ENCODE assay signal across 11 mouse cellular contexts in the genomic region with DNA sequence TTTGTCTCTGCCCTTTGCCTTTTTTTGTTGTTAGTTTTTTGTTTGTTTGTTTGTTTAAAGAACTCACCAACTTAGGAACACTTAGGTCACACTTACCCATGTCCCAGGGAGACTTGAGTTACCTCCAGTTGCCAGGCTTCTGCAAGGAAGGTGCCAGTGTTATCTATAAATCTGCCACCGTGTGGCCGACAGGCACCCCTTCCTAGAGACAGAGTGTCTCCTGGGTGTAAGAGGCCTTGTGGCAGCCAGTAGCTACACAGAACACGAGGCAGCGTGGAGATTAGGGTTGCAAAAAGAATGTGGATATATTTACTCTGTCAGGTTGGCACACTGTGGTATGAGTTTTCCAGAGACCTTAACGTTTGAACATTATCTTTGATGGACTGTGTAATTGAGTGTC. TPM values are rescaled to one million over a fixed set of nuclear protein-coding genes. Genes with fewer than 3 reads are reported as not detected.
DNase-seq lines count a peak whose midpoint lies in the region; ATAC-seq and TF ChIP-seq lines count a peak whose summit lies in the region.
"Had no signal": no experiment of that assay in that cellular context is flagged by ENCODE, and none has a peak within 500 bp of the region (broad histone marks: within the 10 kb centered on the region; RNA-seq: fewer than 3 reads in every experiment).

No protein-coding gene starts in this region.

- no peak for ATAC-seq in heart, embryonic 14.5 days (ENCODE audit: insufficient number of reproducible peaks, insufficient read depth, low FRiP score, low read depth)
- ATAC-seq in liver, embryonic 13.5 days (ENCODE audit: low read depth), result 0 out of 2 replicates have a peak, but pooled peaks have one; percentile 26
- ATAC-seq in hindbrain, postnatal 0 days, result no peak; the same call in 1 of the 2 replicates

- no peak overlapping the region for H3K9ac ChIP-seq in heart, embryonic 14.5 days (ENCODE audit: low read length)
- no peak overlapping the region for H3K9ac ChIP-seq in liver, embryonic 13.5 days
- no peak overlapping the region for H3K9ac ChIP-seq in hindbrain, postnatal 0 days (replicated peaks; ENCODE audit: low read length)
- H3K9ac ChIP-seq: liver, embryonic 14.5 days had no signal

- no peaks in the 10 kb centered on the region for H3K9me3 ChIP-seq in heart, embryonic 14.5 days (ENCODE audit: control insufficient read depth, low read length)
- H3K9me3 ChIP-seq in liver, embryonic 13.5 days (replicated peaks), result no peaks in the 10 kb centered on the region
- H3K9me3 ChIP-seq in hindbrain, postnatal 0 days (ENCODE audit: low read length), result no peaks in the 10 kb centered on the region
- H3K9me3 ChIP-seq: G1E had no signal

- no peaks in the 10 kb centered on the region for H3K27me3 ChIP-seq in heart, embryonic 14.5 days (ENCODE audit: control insufficient read depth, insufficient read depth, low read length)
- no peaks in the 10 kb centered on the region for H3K27me3 ChIP-seq in liver, embryonic 13.5 days
- H3K27me3 ChIP-seq in hindbrain, postnatal 0 days (ENCODE audit: insufficient read depth, low read length), result no peaks in the 10 kb centered on the region

- peaks cover 41% of the 10 kb centered on the region for H3K36me3 ChIP-seq in heart, embryonic 14.5 days (ENCODE audit: control insufficient read depth, insufficient read depth, low read length)
- H3K36me3 ChIP-seq in liver, embryonic 13.5 days, result peaks cover 54% of the 10 kb centered on the region
- H3K36me3 ChIP-seq in hindbrain, postnatal 0 days (ENCODE audit: insufficient read depth, low read length), result peaks cover 20% of the 10 kb centered on the region

- DNase-seq in heart, adult 9 months (ENCODE audit: low spot score in 2 of 2), result no peak
- DNase-seq in liver, embryonic 13.5 days, result no peak
- no peak for DNase-seq in liver
- peak; percentile 36 for DNase-seq in brain, adult 2 months (ENCODE audit: low read depth, low spot score)
- DNase-seq in hindbrain, postnatal 0 days (ENCODE audit: low spot score), result no peak
- DNase-seq in c-Kit-positive CD71-positive TER-119-positive erythroid progenitor cells, embryonic 14.5 days (ENCODE audit: low spot score), result no peak
- DNase-seq in adrenal gland, postnatal 14 days, result no peak

- no peak overlapping the region for H3K4me2 ChIP-seq in heart, embryonic 14.5 days (ENCODE audit: low read length)
- H3K4me2 ChIP-seq in liver, embryonic 13.5 days, result no peak overlapping the region
- H3K4me2 ChIP-seq in hindbrain, postnatal 0 days (ENCODE audit: low read depth, low read length), result no peak overlapping the region

- WGBS in heart, embryonic 14.5 days, result 23% methylated on average over 5 of the region's 5 CpGs
- WGBS in liver, embryonic 13.5 days (ENCODE audit: insufficient replicate concordance), result 40% methylated on average over 5 of the region's 5 CpGs
- WGBS in hindbrain, postnatal 0 days, result 35% methylated on average over 5 of the region's 5 CpGs

- H3K4me1 ChIP-seq in heart, embryonic 14.5 days (ENCODE audit: control insufficient read depth in 2 of 2, insufficient read depth in 2 of 2, low read length in 2 of 2), result peaks cover 17 to 23% of the 10 kb centered on the region in 2 experiments
- peaks cover 9% of the 10 kb centered on the region for H3K4me1 ChIP-seq in liver, embryonic 13.5 days (replicated peaks)
- no peaks in the 10 kb centered on the region for H3K4me1 ChIP-seq in hindbrain, postnatal 0 days (ENCODE audit: insufficient read depth, low read length)

- H3K27ac ChIP-seq in heart, embryonic 14.5 days (replicated peaks in 1 of 2; ENCODE audit: control insufficient read depth in 1 of 2, insufficient read depth in 1 of 2, low read depth in 2 of 2, low read length in 2 of 2), result peak overlapping the region; percentile 11 to 27; a peak in 2 of 4 replicates
- H3K27ac ChIP-seq in liver, embryonic 13.5 days, result no peak overlapping the region
- H3K27ac ChIP-seq in hindbrain, postnatal 0 days, result no peak overlapping the region
- H3K27ac ChIP-seq: heart, adult 2 months; liver, embryonic 14.5 days had no signal

- 0 out of 2 replicates have a peak, but pooled peaks have one; percentile 8 for TF ChIP-seq CTCF in hindbrain, postnatal 0 days (IDR thresholded peaks at IDR 0.05; ENCODE audit: low read depth)

- H3K4me3 ChIP-seq in heart, embryonic 14.5 days (ENCODE audit: control insufficient read depth in 1 of 2, insufficient read depth in 1 of 2, low read depth in 1 of 2, low read length in 2 of 2), result no peak overlapping the region
- H3K4me3 ChIP-seq in liver, embryonic 13.5 days (replicated peaks), result no peak overlapping the region
- H3K4me3 ChIP-seq in hindbrain, postnatal 0 days (ENCODE audit: low read length), result no peak overlapping the region
- H3K4me3 ChIP-seq: heart, adult 2 months had no signal

RNA-seq across cellular contexts. Expression of a gene that starts 29.1 kb away (rescaled TPM):
- polyA plus RNA-seq in heart, embryonic 14.5 days (2014; fragmentation: Nextera tagmentation; extraction: Ambion mirVana), result 52.0 and 55.2 TPM in 2 replicates
- 0.05 and 0.33 TPM in 2 replicates for polyA plus RNA-seq in liver, embryonic 13.5 days (2015; fragmentation: Nextera tagmentation; extraction: Ambion mirVana)
- total RNA-seq in hindbrain, postnatal 0 days (2014; rRNA removed), result 0.93 and 1.9 TPM in 2 replicates
- 0.76 and 0.86 TPM in 2 replicates for polyA plus RNA-seq in hindbrain, postnatal 0 days (2015; fragmentation: Nextera tagmentation; extraction: Ambion mirVana)
- total RNA-seq in adrenal gland, postnatal 14 days (2021), result 1.3 TPM in 2 replicates

RNA-seq across cellular contexts. Expression of a gene that starts 47.9 kb away (rescaled TPM):
- 37.0 and 38.5 TPM in 2 replicates for polyA plus RNA-seq in heart, embryonic 14.5 days (2014; fragmentation: Nextera tagmentation; extraction: Ambion mirVana)
- polyA plus RNA-seq in liver, embryonic 13.5 days (2015; fragmentation: Nextera tagmentation; extraction: Ambion mirVana), result 45.0 and 53.4 TPM in 2 replicates
- 15.3 and 18.1 TPM in 2 replicates for total RNA-seq in hindbrain, postnatal 0 days (2014; rRNA removed)
- polyA plus RNA-seq in hindbrain, postnatal 0 days (2015; fragmentation: Nextera tagmentation; extraction: Ambion mirVana), result 44.1 and 49.1 TPM in 2 replicates
- total RNA-seq in adrenal gland, postnatal 14 days (2021), result 38.2 and 43.8 TPM in 2 replicates

RNA-seq across cellular contexts. Expression of a gene that starts 59.2 kb away (rescaled TPM):
- polyA plus RNA-seq in heart, embryonic 14.5 days (2014; fragmentation: Nextera tagmentation; extraction: Ambion mirVana), result 276 and 280 TPM in 2 replicates
- 256 and 281 TPM in 2 replicates for polyA plus RNA-seq in liver, embryonic 13.5 days (2015; fragmentation: Nextera tagmentation; extraction: Ambion mirVana)
- 106 and 109 TPM in 2 replicates for total RNA-seq in hindbrain, postnatal 0 days (2014; rRNA removed)
- 177 and 225 TPM in 2 replicates for polyA plus RNA-seq in hindbrain, postnatal 0 days (2015; fragmentation: Nextera tagmentation; extraction: Ambion mirVana)
- 80.2 and 97.3 TPM in 2 replicates for total RNA-seq in adrenal gland, postnatal 14 days (2021)

Comparison
In these comparisons a context has a peak if more than half of its experiments do, and no peak if none do; other contexts are left out.
1. H3K27ac ChIP-seq: peak in heart, embryonic 14.5 days (2 of 2); none in liver, embryonic 13.5 days (single experiment) and hindbrain, postnatal 0 days (single experiment).
2. RNA of a gene that starts 29.1 kb away (polyA plus RNA-seq): 52.0 to 55.2 TPM in heart, embryonic 14.5 days; 0.76 to 0.86 TPM in hindbrain, postnatal 0 days and 0.05 to 0.33 TPM in liver, embryonic 13.5 days; every median in the first group is over 10 times any median in the second.